Mouse (Mus musculus): ENCODE results near the gene Olfr448. TPM values are rescaled to one million over a fixed set of nuclear protein-coding genes. Genes with fewer than 3 reads are reported as not detected.
A peak's percentile ranks its signal among the peaks of the same experiment; 100 is the strongest.

Gene Olfr448
- not detected for total RNA-seq (2022)

- no peak for DNase-seq (ENCODE audit: low spot score in 2 of 2)
Measured at GRCm38 (mm10) chr6:42890141-42890540, at the start of gene Olfr448. Olfr448 (plus strand) TSS chr6:42890441.

DNA sequence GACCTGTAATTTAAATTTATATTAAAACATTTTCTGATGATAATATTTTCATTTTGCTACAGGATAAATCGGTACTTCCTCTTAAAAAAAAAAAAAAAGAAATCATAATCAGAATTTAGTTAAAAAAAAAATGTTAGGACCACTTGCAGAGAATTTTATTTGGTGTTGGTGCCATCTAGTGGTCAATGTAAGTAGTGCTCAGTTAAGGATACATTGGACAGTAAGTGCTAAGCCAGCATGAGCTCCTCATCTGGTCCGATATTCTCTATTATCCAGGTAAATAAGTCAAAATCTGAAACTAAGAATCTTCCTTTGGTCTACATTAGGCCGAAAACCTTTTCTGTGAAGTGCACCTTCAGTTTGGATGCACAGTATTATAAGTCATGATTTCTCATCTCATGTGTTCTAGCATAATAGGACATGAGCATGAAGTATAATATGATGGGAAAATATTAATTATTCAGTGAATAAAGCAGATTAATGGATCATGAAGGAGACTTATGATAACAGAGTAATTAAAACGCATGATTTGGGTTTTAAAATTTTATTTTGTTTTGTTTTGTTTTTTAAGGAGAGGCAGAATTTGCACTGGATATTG is 29.9 kb upstream of the Olfr448 start:
- peak in 1 of 2 experiments; percentile 11 for DNase-seq (ENCODE audit: low spot score in 2 of 2)

- DNase-seq (ENCODE audit: low spot score in 2 of 2) = no peak
Measured at GRCm38 (mm10) chr6:42869695-42870094, 20.5 kb upstream of the Olfr448 start.

- DNase-seq (ENCODE audit: low spot score in 2 of 2) = peak in 1 of 2 experiments; percentile 5
Measured at GRCm38 (mm10) chr6:42876323-42876722, 13.9 kb upstream of the Olfr448 start.

GRCm38 (mm10) chr6:42900345-42900744 is 10.1 kb downstream of the Olfr448 start:
- no peak for DNase-seq (ENCODE audit: low spot score in 2 of 2)

- DNase-seq (ENCODE audit: low spot score in 2 of 2) = no peak
Measured at GRCm38 (mm10) chr6:42908578-42908977, 18.3 kb downstream of the Olfr448 start, which contains the start of gene Olfr447. Olfr447 (plus strand) TSS chr6:42908878.

GRCm38 (mm10) chr6:42921077-42921476 is 30.8 kb downstream of the Olfr448 start, which contains the start of gene Olfr446:
Olfr446 (plus strand) TSS chr6:42921377.
- DNase-seq (ENCODE audit: low spot score in 2 of 2) = no peak

Other genes with a start within 250 kb of the Olfr448 start
- 1 to 10 TPM in 1 of 4 experiments, under 1 TPM in 3; 0.74 to 1.1 (median 0.89) TPM for gene Tcaf2, start 245.2 kb upstream of the Olfr448 start, total RNA-seq (2022)
- gene Tcaf1, start 180.4 kb upstream of the Olfr448 start, total RNA-seq (2022) = 100 to 1,000 TPM; 192 to 236 (median 213) TPM
- not detected for gene Olfr453, start 151.1 kb upstream of the Olfr448 start, total RNA-seq (2022)
- gene Olfr38, start 134.0 kb upstream of the Olfr448 start, total RNA-seq (2022) = not detected
- gene Olfr452, start 105.3 kb upstream of the Olfr448 start, total RNA-seq (2022) = not detected
- not detected for gene Olfr450, start 78.5 kb upstream of the Olfr448 start, total RNA-seq (2022)
- not detected for gene Olfr449, start 56.1 kb upstream of the Olfr448 start, total RNA-seq (2022)
- not detected for gene Olfr447, start 18.4 kb downstream of the Olfr448 start, total RNA-seq (2022)
- under 1 TPM in 1 of 4 experiments, not detected in 3; 0.43 TPM for gene Olfr446, start 30.9 kb downstream of the Olfr448 start, total RNA-seq (2022)
- not detected for gene Olfr444, start 58.6 kb downstream of the Olfr448 start, total RNA-seq (2022)
- not detected for gene Olfr441, start 215.9 kb downstream of the Olfr448 start, total RNA-seq (2022)

All from layer of hippocampus, adult 8-10 months (tissue).